Mouse (Mus musculus) E14TG2a.4 (cell line): Measurements from ENCODE around the gene Pbxip1.
A peak's percentile ranks its signal among the peaks of the same experiment; 100 is the strongest.

Source experiments
- H3K27me3 ChIP-seq: 2 replicates; pipeline ENCODE4 v1.6.1; 2014; ENCODE audit warnings: low read length, control low read depth; ENCODE audit not compliant: insufficient read depth
- H3K36me3 ChIP-seq: 2 replicates; pipeline ENCODE4 v1.6.1; 2014; ENCODE audit warnings: low read length, control low read depth; ENCODE audit not compliant: insufficient read depth
- H3K4me1 ChIP-seq: replicated peaks from 2 replicates; pipeline ENCODE4 v1.6.1; 2014; ENCODE audit warnings: low read depth, low read length, control low read depth
- H3K4me3 ChIP-seq: replicated peaks from 2 replicates; pipeline ENCODE4 v1.5.1; 2014; ENCODE audit warnings: mild to moderate bottlenecking, low read length
- H3K9me3 ChIP-seq: 2 replicates; pipeline ENCODE4 v1.6.1; 2014; ENCODE audit warnings: low read length, control low read depth
- CTCF ChIP-seq: conservative IDR thresholded peaks from 2 replicates; pipeline ENCODE4 v1.5.1; 2014; ENCODE audit warnings: low read length
- NANOG ChIP-seq: IDR thresholded peaks from 2 replicates; pipeline ENCODE4 v1.6.1; 2014; ENCODE audit warnings: borderline replicate concordance, low read length, mixed read lengths
- POU5F1 ChIP-seq: IDR thresholded peaks from 2 replicates; pipeline ENCODE4 v1.6.1; 2014; ENCODE audit warnings: low read length, borderline replicate concordance

The Pbxip1 gene

DNA sequence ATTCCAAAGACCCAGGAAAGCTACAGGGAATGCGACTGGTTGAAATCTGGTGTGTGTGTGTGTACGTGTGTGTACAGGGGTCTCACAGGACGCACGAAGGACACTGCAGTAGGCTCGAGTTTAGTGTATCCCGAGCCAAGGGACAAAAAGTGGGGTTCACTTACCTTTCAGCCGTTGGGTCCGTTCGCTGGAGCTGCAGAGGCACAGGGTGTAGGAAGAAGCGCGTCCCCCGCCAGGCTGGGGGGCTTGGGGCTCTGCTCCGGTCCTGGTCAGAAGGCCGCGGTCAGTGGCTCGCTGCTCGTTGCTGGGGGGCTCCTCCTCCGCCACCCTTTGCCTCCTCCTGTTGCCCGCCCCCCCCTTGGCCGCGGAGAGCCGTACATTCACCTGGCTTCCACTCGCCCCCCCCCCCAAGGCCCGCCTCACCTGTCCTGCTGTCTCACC, 43.6 kb upstream of the Pbxip1 start:
- Histone ChIP-seq H3K4me3 (peak overlapping the region; percentile 78), H3K27me3 (peaks cover 48% of the 10 kb centered on the region), H3K4me1 (peaks cover 75% of the 10 kb centered on the region), H3K36me3 (no peaks in the 10 kb centered on the region), H3K9me3 (no peaks in the 10 kb centered on the region)
- TF ChIP-seq CTCF: no peak
- TF ChIP-seq NANOG: no peak
- TF ChIP-seq POU5F1: no peak

DNA sequence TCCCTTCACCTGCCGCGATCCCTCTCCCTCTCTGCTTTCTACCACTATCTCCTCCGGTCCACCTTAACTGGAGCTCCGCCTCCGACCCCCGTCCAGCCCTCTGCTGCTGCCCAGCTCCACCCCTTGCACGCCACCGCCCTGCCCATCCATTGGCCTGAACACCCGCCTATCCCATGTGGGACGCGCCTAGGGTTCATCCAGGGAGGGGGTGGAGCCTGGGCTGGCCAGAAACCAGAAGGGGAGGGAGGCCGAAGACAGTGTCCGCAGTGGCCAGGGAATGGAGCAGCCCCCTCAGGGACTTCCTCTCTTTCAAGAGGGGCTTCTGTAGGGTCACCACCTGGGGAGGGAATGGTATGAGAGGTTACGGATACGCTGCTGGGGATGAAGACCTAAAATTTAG, 42.9 kb upstream of the Pbxip1 start:
- TF ChIP-seq NANOG: no peak
- TF ChIP-seq POU5F1: no peak
- TF ChIP-seq CTCF: no peak
- peaks cover 68% of the 10 kb centered on the region for H3K4me1 ChIP-seq

GRCm38 (mm10) chr3:89394006-89394893, 42.3 kb upstream of the Pbxip1 start, which contains the start of gene Zbtb7b:
Gene Zbtb7b (minus strand): TSS chr3:89394776.
- TF ChIP-seq POU5F1 (no peak), CTCF (no peak), NANOG (no peak)
- no peaks in the 10 kb centered on the region for H3K9me3 ChIP-seq
- peak within 1 kb of the TSS; percentile 84 for H3K4me3 ChIP-seq
- no peaks in the 10 kb centered on the region for H3K36me3 ChIP-seq
- peaks cover 65% of the 10 kb centered on the region for H3K4me1 ChIP-seq
- peaks cover 48% of the 10 kb centered on the region for H3K27me3 ChIP-seq

More for the DNA sequence above, 42.9 kb upstream of the Pbxip1 start:
- Histone ChIP-seq H3K9me3 (no peaks in the 10 kb centered on the region), H3K36me3 (no peaks in the 10 kb centered on the region), H3K4me3 (peak overlapping the region; percentile 84), H3K27me3 (peaks cover 48% of the 10 kb centered on the region)

DNA sequence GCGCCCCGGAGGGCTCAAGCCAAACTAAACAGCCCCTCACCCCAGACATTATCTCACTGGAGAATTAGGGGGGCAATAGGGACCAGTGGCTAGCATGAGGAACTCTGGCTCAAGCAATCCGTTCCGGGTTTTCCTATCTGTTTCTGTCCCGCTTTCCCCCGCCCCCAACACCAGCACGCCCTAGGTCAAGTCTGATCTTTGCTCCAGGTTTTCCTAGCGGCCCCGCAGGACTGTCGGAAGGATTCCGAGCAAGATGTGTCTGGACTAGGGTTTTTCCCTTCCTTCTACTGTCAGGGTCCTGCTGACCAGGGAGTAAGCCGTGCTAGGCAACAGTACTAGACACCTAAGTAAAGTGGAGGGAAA, 41.6 kb upstream of the Pbxip1 start:
- Histone ChIP-seq H3K4me3 (peak overlapping the region; percentile 84), H3K9me3 (no peaks in the 10 kb centered on the region), H3K27me3 (peaks cover 45% of the 10 kb centered on the region), H3K36me3 (no peaks in the 10 kb centered on the region), H3K4me1 (peaks cover 65% of the 10 kb centered on the region)
- TF ChIP-seq NANOG: no peak
- TF ChIP-seq CTCF: no peak
- TF ChIP-seq POU5F1: no peak

GRCm38 (mm10) chr3:89395419-89395805, 41.1 kb upstream of the Pbxip1 start:
- H3K4me3 ChIP-seq: peak overlapping the region; percentile 84

DNA sequence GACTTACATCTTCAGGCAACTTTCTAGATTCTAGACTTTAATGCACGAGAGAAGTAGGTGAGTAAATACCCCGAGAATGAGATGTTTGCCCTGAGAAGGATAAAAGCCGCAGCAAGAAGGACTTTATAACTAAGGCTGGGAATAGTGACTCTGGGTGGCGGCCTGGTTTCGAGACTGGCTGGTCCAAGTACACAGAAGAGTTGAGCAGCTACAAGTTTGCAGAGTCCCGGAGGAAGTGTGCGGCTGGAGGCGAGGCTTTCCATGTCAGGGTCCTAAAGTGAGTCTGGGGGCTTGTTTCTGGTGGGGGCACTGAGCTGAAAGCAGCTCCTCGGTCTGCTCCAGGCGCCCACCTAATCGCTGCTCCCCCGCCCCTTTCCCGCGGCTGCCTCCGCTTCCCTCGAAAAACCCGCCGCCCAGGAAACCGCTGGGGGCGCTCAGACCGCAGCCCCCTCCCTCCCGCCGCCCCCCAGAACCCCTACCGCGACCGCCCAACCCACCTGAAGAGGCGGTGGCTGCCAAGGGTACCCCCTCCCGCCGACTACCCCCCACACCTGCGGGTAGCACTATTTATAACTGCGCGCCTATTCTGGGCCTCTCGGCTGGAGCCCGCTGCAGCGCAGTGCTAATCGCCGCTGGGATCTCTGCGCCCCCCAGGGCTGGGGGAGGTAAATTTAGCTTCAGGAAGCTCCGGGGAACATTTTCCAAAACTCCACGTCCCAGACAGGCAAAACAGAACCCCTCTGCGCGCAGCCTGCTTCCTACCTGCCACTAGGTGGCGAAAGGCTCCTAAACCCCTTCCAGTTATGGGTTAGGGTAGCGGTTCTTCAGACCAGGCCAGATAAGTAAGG, 40.5 kb upstream of the Pbxip1 start:
- no peak for TF ChIP-seq POU5F1
- TF ChIP-seq CTCF: peak; percentile 94
- H3K36me3 ChIP-seq: no peaks in the 10 kb centered on the region
- peaks cover 35% of the 10 kb centered on the region for H3K27me3 ChIP-seq
- H3K4me3 ChIP-seq: peak overlapping the region; percentile 84
- no peaks in the 10 kb centered on the region for H3K9me3 ChIP-seq
- peaks cover 56% of the 10 kb centered on the region for H3K4me1 ChIP-seq

More at GRCm38 (mm10) chr3:89395419-89395805, 41.1 kb upstream of the Pbxip1 start:
- no peak for TF ChIP-seq NANOG
- no peak for TF ChIP-seq POU5F1
- no peak for TF ChIP-seq CTCF
- Histone ChIP-seq H3K9me3 (no peaks in the 10 kb centered on the region), H3K4me1 (peaks cover 62% of the 10 kb centered on the region), H3K36me3 (no peaks in the 10 kb centered on the region), H3K27me3 (peaks cover 40% of the 10 kb centered on the region)

DNA sequence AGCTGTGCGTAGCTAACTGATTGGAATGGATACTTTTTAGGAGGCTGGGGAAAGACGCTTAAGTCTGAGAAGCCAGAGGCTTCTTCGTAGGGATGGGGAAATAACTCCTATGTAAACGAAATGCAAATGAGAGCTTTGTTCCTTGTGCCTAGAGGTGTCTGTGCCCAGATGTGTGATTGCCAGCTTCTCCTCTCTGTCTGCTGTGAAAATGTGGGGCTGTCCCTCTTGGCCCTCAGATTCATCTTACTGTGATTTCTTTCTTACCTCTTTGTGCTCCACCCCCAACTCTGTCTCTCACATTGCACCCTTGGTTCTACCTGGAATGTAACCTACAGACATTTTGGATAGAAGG, 39.9 kb upstream of the Pbxip1 start:
- Histone ChIP-seq H3K9me3 (no peaks in the 10 kb centered on the region), H3K4me3 (peak overlapping the region; percentile 84), H3K27me3 (peaks cover 29% of the 10 kb centered on the region), H3K36me3 (peaks cover 5% of the 10 kb centered on the region), H3K4me1 (peaks cover 50% of the 10 kb centered on the region)
- TF ChIP-seq CTCF (no peak), NANOG (no peak), POU5F1 (no peak)

- H3K36me3 ChIP-seq: peaks cover 52% of the 10 kb centered on the region
- peaks cover 37% of the 10 kb centered on the region for H3K4me1 ChIP-seq
- H3K27me3 ChIP-seq: peaks cover 6% of the 10 kb centered on the region; the same call in 1 of the 2 replicates
- no peaks in the 10 kb centered on the region for H3K9me3 ChIP-seq
- no peak overlapping the region for H3K4me3 ChIP-seq
- TF ChIP-seq CTCF (no peak), POU5F1 (no peak), NANOG (no peak)
These were observed 35.2 kb upstream of the Pbxip1 start for GRCm38 (mm10) chr3:89401329-89401728.
